Mouse (Mus musculus): ENCODE data around the gene Actl10. TPM values are rescaled to one million over a fixed set of nuclear protein-coding genes. Genes with fewer than 3 reads are reported as not detected.

Actl10 gene
- not detected for total RNA-seq (2021)
- long read RNA-seq, experiment 1, partial matches to known transcripts, result 0 of 1 reads
- long read RNA-seq, experiment 1, other reads (novel, unspliced or antisense), result 0 of 1 reads
- long read RNA-seq, experiment 2, partial matches to known transcripts, result 0 of 2 reads
- long read RNA-seq, experiment 2, other reads (novel, unspliced or antisense), result 0 of 2 reads

- intact Hi-C loops (cut with DNase I), result no loop called here
Observed at GRCm38 (mm10) chr2:154551476-154551875, at the start of gene Actl10. TSS of gene Actl10 (plus strand) at chr2:154551776.

GRCm38 (mm10) chr2:154507076-154507475 lies 44.5 kb upstream of the Actl10 start:
- intact Hi-C loops (cut with DNase I), result no loop called here
- no peak for DNase-seq (ENCODE audit: low spot score in 2 of 2)

More at GRCm38 (mm10) chr2:154551476-154551875, at the start of gene Actl10:
- DNase-seq (ENCODE audit: low spot score in 2 of 2), result no peak

GRCm38 (mm10) chr2:154507566-154508283 lies 43.9 kb upstream of the Actl10 start:
- peak; percentile 15 to 26 for DNase-seq (ENCODE audit: low spot score in 2 of 2)
- intact Hi-C loops (cut with DNase I), result no loop called here

DNA sequence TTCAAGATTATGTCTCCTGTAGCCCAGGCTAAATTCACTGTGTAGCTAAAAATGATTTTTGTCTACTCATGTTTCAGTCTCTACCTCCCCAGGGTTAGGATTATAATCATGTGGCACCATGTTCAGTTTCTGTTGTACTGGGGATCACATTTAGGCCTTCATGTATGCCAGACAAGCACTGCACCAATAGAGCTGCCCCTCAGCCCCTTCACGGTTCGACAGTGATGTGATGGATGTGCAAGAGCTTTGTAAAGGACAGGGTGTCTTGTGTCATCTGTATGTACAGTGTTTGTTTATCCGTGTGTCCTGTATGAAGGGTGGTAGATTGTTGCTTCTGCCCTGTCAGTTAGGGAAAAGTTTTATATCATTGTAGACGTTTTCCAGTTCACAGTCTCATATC lies 43.1 kb upstream of the Actl10 start:
- intact Hi-C loops (cut with DNase I), result no loop called here
- no peak for DNase-seq (ENCODE audit: low spot score in 2 of 2)

GRCm38 (mm10) chr2:154510141-154510540 lies 41.4 kb upstream of the Actl10 start:
- DNase-seq (ENCODE audit: low spot score in 2 of 2), result no peak
- intact Hi-C loops (cut with DNase I), result no loop called here

GRCm38 (mm10) chr2:154516944-154517343 lies 34.6 kb upstream of the Actl10 start:
- DNase-seq (ENCODE audit: low spot score in 2 of 2), result no peak
- intact Hi-C loops (cut with DNase I), result no loop called here

DNA sequence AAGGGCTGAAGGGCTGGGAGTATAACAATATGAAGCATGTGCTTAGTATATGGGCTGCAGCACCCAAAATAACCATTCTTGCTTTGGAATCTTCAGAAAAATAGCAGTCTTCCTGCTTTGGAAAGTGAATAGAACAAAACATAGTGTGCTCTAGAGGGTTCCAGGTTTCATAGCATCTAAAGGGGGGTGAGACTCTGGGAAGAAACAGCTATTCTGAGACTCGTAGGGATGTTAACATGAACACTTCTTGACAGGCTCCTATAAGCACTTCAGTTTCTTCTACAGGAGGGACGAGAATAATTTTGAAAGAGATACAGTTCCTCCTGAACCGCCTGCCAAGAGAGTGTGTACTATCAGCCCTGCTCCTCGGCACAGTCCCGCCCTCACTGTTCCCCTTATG lies 34.2 kb upstream of the Actl10 start:
- peak in 1 of 2 experiments; percentile 56 for DNase-seq (ENCODE audit: low spot score in 2 of 2)
- intact Hi-C loops (cut with DNase I), result no loop called here

DNA sequence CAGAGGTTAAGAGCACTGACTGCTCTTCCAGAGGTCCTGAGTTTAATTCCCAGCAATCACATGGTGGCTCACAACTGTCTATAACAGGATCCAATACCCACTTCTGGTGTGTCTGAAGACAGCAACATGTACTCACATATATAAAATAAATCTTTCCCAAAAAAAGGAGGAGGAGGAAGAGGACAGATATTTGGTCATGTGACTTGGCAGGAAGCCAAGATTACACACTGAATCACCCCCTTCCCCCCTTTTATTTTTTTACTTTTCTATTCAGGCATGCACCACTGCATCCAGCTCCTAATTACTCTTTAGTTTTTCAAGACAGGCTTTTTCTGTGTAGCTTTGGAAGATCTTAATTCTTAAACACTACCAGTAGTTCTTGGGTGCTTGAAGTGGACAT lies 30.1 kb upstream of the Actl10 start:
- intact Hi-C loops (cut with DNase I), result no loop called here

DNA sequence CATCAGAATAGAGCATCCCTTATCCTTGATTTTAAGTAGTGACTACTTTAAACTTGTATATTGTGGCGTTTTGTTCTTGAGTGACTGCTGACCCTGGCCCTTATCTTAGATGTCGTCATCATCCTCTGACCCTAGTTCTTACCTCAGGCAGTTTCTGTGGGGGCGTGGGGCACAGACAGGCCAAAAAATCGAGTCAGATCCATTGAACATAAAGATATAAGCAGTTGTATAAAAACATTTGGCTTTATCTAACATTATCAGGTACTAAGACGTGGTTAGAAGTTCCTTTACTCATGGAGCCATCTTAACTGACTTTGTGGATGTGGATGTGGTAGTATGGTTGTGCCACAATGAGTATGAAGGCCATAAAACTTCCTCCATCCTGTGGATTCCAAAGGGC lies 29.2 kb upstream of the Actl10 start:
- DNase-seq (ENCODE audit: low spot score in 2 of 2), result no peak
- intact Hi-C loops (cut with DNase I), result no loop called here

More for the DNA sequence above, 30.1 kb upstream of the Actl10 start:
- no peak for DNase-seq (ENCODE audit: low spot score in 2 of 2)

GRCm38 (mm10) chr2:154525285-154525684 lies 26.3 kb upstream of the Actl10 start:
- DNase-seq (ENCODE audit: low spot score in 2 of 2), result peak in 1 of 2 experiments; percentile 73
- intact Hi-C loops (cut with DNase I), result no loop called here

DNA sequence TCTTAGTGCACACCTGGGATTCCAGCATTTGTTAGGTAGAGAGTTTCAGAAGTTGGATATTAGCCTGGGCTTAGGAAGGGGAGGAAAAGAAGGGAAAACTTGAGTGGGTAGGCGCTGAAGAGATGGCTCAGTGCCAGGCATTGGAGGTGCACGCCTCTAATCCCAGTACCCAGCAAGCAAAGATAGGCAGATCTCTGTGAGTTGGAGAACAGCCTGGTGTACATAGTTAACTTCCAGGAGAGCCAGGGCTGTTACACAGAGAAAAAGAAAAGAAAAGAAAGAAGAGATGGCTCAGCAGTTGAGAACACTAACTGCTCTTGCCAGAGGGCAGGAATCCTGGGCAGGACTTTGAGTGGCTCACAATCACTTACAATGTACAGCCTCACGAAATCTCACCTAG lies 25.0 kb upstream of the Actl10 start:
- intact Hi-C loops (cut with DNase I), result no loop called here
- no peak for DNase-seq (ENCODE audit: low spot score in 2 of 2)

DNA sequence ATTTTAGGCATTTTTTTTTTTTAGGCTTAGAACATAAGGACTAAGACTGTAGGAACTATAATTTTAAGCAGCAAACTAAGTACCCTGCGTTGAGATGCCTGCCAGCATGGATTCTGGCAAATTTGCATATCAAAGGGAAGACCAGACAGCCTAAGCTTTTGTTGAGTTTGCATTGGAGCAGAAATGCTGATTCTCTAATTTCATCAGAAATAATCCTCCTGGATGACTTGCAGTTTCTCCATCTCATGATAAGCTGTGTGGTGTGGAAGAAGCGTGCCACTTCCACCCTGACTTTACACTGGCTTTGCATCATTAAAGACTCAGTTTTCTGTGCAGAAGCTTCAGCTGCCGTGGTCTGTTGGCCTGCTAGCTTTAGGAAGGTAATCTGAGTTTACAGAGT lies 18.7 kb upstream of the Actl10 start:
- intact Hi-C loops (cut with DNase I), result no loop called here

DNA sequence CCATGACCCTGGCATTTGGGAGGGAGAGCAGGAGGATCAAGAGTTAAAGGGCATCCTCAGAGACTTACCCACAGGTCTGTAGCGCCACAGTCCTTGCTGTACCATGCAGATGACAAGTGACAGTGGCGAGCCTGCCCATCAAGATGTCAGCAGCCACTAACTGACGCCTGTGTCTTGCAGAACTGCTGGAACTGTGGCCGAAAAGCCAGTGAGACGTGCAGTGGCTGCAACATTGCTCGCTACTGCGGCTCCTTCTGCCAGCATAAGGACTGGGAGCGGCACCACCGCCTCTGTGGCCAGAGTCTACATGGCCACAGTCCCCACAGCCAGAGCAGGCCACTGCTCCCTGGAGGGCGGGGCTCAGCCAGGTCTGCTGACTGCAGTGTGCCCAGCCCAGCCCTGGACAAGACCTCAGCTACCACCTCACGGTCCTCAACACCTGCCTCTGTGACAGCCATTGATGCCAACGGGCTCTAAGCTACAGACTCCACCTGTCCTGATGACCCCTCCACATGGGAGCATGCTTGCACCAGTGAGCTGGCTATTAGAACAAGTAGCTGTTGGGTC lies 16.8 kb upstream of the Actl10 start:
- no peak for DNase-seq (ENCODE audit: low spot score in 2 of 2)
- intact Hi-C loops (cut with DNase I), result no loop called here

More for the DNA sequence above, 18.7 kb upstream of the Actl10 start:
- no peak for DNase-seq (ENCODE audit: low spot score in 2 of 2)

- intact Hi-C loops (cut with DNase I), result no loop called here
- DNase-seq (ENCODE audit: low spot score in 2 of 2), result peak; percentile 62 to 75
Observed at GRCm38 (mm10) chr2:154538310-154538709, 13.3 kb upstream of the Actl10 start.

GRCm38 (mm10) chr2:154538710-154539109 lies 12.9 kb upstream of the Actl10 start:
- intact Hi-C loops (cut with DNase I), result loop anchor here (1.0 kb wide), 1 partner anchor 121 kb away; no protein-coding TSS in a partner anchor
- no peak for DNase-seq (ENCODE audit: low spot score in 2 of 2)

DNA sequence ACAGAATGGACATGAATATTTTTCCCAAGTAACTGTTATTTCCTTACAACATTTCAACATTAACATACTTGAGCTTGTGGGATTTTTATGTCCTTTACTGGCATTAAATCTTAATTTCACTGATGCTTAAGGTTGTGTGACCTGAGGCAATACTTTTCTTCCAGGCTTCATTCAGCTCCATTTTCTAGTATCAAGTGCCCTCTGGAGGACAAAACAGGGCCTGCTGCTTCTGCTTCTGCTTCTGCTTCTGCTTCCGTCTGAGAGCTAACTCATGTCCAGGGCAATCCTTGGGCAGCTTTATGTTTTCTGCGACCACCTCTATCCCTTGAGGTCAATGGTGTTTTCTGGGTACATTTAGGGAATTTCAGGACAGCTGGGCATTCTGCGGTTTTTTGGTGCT lies 11.9 kb upstream of the Actl10 start:
- intact Hi-C loops (cut with DNase I), result loop anchor here (1.0 kb wide), 1 partner anchor 122 kb away; no protein-coding TSS in a partner anchor
- peak; percentile 74 for DNase-seq (ENCODE audit: low spot score in 2 of 2)

DNA sequence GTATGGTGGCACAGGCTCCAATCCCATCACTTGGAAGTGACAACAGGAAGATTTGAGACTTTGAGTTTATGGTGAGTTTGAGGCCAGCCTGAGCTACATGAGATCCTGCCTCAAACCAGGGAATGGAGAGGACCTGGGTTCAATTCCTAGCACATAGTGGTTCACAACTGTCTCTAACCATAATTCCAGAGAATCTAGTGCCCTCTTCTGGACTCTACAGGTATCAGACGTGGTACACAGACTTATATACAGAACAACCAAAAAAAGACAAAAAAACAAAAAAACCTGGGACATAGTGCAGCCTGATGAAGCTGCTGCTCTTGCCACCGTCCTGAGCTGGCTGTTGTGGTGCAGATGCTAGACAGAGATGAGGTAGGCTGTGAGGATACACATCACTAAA lies 9.9 kb upstream of the Actl10 start:
- intact Hi-C loops (cut with DNase I), result no loop called here

DNA sequence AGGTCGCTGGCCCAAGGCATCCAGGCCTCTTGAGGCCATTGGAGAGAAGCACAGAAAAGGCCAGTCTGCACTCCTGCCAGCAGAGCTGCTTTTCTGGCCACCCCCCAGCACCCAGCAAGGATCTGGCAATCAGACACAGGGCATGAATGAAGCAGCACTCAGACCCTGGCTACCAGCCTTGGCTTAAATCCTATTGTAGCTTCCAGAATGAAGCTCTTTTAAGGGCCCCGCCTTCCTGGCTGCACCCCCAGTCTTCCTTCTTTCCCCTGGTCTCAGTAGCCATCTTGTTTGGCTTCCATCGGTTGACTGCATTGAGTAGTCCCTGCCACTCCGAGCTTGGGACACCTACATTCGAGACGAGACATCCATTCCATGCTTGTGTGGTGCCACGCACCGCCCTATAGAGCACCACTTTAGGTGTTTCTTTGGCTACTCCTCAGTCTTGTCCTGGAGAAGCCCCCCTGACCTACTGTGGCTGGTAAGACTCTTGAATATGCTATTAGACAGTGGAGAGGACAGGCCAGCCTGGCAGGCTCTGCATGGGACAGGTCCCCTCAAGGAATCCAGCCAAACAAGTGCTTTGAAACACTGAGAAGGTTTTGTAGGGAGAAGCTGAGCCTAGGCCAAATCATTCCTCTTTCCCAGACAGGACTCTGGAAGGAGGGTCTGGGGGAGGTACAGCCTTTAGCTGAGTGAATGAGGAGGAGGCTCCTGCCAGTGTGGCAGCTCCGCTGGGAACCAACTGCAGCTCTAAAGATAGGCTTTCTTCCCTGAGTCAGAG lies 7.8 kb upstream of the Actl10 start:
- peak; percentile 75 to 85 for DNase-seq (ENCODE audit: low spot score in 2 of 2)
- intact Hi-C loops (cut with DNase I), result no loop called here

More for the DNA sequence above, 9.9 kb upstream of the Actl10 start:
- DNase-seq (ENCODE audit: low spot score in 2 of 2), result no peak

- intact Hi-C loops (cut with DNase I), result no loop called here
- DNase-seq (ENCODE audit: low spot score in 2 of 2), result no peak
Observed at GRCm38 (mm10) chr2:154546711-154547110, 4.9 kb upstream of the Actl10 start, which contains the start of gene 1700003F12Rik. TSS of gene 1700003F12Rik (plus strand) at chr2:154547085.

DNA sequence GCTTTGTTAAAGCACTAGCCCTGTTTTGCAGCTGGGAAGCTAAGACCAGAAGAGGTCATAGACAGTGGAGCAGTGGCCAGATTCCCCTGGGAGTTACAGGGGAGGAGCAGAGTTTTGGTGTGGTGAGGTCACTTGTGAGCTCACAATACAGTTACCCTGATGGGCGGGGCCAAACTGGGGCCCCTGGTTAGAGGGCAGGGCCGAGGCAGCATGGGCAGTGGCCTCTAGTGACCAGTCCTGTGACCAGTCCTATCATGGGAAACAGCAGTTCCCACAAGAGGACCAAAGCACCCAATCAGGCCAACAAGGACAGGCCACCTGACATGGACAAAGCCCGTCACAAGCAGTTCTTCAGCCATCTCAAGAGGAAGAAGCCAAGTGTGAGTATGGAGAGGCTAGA lies 2.9 kb upstream of the Actl10 start:
- DNase-seq (ENCODE audit: low spot score in 2 of 2), result no peak
- intact Hi-C loops (cut with DNase I), result no loop called here
